Mouse (Mus musculus) liver, adult (tissue): ENCODE measurements around the gene Heatr5b.

ENCODE experiments used
- GATA4 ChIP-seq: IDR thresholded peaks from 2 replicates; pipeline ENCODE4 v1.6.1; 2014; ENCODE audit warnings: mild to moderate bottlenecking, low read length; ENCODE audit not compliant: insufficient replicate concordance

Gene Heatr5b

DNA sequence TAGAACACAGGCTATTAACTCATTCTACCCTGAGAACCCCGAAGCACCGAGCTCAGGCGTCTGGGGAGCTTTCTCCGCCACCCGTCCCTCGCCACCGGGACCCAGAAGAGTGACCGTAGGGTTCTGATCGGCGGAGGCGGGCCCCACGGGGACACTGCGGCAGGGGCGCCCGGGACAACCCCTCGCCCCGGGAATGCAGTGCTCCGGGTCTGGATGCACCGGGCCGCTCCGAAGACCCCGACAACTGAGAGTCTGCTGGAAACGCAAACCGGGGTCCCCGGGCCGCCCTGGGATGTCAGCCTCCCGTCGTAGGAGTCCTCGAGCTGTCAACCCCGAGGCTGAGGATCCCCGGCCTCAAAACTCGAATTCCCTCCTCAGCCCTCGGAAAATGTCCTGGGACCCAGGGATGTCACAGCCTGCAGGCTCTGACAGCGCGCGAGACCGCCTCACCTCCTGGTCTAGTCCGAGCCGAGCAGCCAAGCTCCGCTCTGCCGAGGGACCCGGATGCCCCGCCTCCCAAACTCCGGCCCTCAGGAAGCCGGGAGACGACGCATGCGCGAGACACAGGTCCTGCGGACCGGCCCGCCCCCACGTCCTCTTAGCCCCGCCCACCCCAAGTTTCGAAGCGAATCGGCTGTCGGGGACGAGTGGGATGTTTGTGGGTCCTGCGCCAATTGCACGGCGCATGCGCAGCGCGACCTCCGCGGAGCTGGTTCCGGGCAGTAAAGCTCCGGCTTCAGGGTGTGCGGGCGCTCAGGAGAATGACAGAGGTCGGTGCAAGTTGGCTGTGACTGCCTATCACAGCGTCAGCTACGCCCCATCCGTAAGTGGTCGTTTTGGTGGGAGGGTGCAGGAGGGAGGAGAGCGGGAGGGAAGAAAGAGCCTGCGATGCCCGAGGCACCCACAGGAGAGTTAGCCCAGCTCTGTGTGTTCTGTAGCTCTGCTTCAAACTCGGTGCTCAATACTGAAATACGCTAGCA is at the start of gene Heatr5b, which contains the start of gene Gpatch11:
Gene Heatr5b (minus strand): TSS at position 509 of the 980 bp plus-strand sequence.
Gene Gpatch11 (plus strand): TSS at position 712 of the 980 bp plus-strand sequence.
- TF ChIP-seq GATA4, result no peak

DNA sequence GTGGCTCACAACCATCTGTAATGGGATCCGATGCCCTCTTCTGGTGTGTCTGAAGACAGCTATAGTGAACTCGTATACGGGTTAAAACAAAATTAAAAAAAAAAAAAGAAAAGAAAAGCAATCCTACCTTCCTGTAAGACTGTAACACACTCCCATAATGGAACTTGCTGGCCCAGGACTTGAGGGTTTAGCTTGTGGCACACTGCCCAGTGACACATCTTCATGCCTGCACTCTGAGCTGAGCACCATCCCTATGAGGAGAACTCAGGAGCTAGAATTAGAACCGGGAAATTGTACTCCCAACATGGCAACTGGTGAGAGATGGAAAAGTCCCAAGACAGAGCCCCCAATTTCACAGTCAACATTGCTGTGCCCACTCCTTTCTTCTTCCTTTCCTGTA is 48.1 kb upstream of the Heatr5b start:
- TF ChIP-seq GATA4, result no peak

DNA sequence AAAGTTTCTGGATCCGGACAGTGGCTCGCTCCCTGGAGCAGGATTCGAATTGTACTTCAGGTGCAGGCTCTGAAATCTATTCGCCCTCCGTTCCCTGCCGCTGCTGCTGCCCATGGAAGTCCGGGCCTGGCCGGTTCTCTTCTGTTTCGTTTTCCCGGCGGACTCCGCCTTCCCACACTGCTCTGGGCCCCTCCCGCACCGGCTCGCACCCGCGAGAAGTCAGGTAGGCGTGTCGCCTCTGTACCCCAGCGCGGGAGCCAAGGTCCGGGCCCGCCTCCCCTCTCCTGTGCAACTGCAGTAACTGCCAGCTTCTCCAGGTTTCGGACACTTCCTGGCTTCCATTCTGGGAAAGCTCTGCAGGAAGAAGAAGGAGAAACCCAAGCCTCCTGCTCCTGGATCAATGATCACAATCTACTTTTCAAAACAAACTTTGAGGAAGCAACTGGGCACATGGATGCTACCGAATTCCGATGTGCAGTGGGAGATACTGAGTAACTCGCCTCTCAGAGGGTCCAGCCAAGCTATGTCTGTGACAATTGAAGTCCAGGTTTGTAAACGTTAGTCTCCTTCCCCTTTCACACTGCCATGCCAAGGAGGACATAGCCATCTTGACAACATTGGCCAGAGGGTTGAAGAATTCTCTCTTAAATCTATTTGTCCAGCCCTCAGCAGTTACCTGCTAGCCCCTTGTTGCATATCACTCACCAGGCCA is 47.4 kb upstream of the Heatr5b start, which contains the start of gene Eif2ak2:
Gene Eif2ak2 (minus strand): TSS at position 173 of the 712 bp plus-strand sequence.
- peak; percentile 27; the same call in 1 of the 2 replicates for TF ChIP-seq GATA4

DNA sequence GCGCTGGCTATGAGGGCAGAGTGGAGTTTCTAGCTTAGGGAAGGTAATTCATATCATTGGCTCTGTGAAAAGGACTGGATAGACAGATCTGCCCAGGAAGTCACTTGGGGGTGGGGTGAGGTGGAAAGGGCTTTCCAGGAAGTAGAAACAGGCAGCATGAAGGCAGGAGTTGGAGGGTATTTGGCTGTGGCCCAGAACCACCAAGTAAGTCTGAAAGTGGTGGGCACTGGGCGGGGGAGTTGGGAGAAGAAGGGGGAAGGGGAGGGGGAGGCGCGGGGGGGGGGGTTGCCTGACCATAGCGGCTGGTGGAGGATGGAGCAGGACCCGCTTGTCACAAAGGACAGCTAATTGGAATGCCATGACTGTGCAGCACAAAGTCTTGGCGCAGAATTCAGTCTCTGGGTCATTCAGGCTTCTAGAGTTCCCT is 46.7 kb upstream of the Heatr5b start:
- TF ChIP-seq GATA4, result no peak

DNA sequence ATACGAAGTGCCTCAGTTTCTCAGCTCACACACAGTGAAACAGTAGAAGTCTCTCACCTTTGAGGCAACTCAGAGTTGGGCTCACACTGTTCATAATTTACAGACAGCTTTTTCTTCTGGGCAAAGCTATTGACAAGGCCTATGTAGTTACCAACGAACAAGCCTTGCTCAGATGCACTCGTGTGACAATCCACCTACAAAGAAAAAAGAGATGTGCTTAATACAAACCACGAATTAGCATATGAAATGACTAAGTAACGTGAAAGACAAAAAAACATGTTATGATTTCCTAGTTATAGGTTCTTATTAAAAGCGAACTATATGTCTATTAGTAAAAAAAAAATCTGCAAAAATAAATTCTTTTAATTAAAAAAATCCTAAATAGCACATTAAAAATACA is 38.7 kb upstream of the Heatr5b start:
- TF ChIP-seq GATA4, result no peak

DNA sequence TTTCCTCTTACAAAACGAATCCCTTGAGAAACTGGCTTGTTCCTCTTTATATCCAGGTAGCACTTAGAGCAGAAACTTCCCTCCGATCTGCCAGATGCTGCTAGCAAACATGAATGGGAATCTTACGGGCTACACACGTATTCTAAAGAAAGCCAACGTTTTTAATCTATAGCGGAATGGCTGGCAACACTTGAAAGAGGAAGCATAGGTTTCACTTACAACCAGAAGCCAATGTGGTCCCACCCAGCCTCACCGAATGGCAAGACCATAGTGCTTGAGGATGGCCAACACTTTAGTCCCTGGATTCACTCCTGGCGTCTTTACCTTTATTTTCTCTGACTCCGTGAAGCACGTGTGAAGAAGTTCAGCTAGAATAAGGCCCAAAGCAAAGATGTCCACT is 21.1 kb upstream of the Heatr5b start:
- no peak for TF ChIP-seq GATA4

DNA sequence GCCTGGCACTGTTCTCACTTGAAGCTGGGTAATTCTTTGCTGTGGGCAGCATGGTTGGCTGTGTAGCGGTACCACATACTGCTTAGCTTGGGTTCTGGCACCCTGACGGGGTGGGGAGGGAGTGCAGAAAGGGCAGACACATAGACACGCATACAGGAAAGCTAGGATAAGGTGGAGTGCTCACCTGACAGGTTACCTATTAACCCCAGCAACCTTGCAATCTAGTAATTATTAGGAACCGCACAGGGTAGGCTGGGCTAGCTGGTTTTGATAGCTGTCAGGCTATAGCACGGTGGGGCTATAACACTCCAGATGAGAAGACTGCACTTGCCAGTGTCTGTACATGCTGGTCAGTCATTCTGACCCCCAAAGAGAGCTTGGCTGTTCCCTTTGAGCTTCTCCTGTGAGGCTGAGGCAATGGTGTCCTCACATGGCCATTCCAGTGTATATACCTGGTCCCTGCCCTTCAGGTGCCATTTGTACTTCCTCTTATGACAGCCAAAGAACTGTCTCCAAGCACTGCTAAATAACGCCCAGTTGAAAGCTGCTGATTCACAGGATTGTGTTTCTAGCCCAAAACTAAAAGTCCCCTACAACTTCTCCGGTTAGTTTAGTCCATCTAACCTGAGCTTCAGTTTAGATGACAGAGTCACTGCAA is 7.2 kb upstream of the Heatr5b start:
- no peak for TF ChIP-seq GATA4

DNA sequence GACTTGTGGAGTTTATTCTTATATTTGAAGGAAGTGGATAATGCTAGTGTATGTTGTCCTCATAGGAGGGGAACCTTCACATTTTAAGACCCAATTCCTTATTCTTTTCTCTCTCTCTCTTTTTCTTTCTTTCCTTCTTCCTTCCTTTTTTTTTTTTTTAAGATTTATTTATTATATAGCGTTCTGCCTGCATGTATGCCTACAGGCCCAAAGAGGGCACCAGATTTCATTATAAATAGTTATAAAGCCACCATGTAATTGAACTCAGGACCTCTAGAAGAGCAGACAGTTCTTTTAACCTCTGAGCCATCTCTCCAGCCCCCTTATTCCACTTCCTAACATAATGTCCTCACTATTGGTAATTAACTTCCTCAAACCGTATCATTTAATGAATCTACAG is 892 bp upstream of the Heatr5b start:
- TF ChIP-seq GATA4, result no peak

DNA sequence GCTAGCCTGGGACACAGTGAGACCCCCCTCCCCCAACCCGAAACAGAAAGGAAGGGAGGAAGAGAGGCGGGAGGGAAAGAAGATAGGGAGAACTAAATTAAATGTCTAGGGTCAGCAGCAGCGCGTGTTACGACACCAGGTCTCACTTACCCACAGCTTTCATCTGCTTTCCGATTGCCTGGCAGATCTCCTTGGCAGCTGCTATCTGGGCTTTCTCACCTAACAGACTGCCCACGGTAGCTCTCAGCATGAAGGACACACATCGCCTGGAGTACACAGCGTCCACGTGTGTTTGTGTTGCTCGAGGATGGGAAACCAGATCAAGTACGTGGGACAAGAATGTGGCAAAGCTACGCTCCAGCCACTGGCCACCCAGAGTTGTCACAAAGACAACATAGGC is 10.8 kb downstream of the Heatr5b start:
- no peak for TF ChIP-seq GATA4

DNA sequence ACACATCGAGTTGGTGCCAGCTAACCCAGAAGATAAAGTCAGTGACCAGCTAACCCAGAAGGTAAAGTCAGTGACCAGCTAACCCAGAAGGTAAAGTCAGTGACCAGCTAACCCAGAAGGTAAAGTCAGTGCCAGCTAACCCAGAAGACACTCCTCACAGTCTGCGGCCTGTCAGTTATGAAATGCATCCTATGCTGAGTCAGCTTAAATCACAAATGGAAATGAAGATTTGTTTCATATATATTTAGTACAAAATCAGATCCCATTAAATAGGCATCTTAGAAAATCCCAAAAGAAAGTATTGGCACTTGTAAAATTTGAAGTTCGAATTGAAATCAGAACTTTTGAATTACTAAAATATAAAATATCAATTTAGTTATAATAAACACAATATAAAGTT is 25.6 kb downstream of the Heatr5b start:
- no peak for TF ChIP-seq GATA4

DNA sequence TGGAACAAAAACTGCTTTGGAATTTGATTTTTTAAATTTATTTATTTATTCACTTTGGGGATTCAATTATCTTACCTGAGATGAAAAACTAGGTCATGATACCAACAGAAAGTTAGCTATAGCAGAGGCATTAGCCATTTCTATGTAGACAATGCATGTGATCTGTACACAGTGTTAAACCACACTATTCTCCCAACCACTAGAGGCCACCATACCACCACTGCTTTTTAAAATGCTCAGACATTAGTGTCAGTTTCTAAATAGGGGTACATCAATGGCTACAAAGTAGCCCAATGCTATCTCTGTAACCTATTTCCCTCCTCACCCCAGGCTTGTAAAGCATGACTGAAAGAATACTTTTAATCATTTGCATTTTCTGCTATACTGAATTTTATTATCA is 26.1 kb downstream of the Heatr5b start:
- TF ChIP-seq GATA4, result no peak

DNA sequence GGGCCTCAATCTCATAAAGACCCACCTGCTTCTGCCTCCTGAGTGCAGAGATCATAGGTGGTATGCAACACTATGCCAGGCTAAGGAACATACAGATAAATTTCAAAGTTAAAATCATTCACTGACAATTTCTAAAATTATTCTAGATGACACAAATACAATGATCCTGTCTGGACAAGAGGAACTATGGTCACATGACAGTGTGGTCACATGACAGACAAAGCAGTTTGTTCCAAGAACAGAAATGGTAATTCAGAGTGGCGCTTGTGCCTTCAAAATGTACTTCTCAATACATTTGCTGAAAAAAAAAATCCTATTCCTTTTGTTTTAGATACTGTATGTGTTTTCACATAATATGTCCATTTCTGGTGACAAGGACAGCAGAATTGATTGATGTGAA is 37.9 kb downstream of the Heatr5b start:
- no peak for TF ChIP-seq GATA4

DNA sequence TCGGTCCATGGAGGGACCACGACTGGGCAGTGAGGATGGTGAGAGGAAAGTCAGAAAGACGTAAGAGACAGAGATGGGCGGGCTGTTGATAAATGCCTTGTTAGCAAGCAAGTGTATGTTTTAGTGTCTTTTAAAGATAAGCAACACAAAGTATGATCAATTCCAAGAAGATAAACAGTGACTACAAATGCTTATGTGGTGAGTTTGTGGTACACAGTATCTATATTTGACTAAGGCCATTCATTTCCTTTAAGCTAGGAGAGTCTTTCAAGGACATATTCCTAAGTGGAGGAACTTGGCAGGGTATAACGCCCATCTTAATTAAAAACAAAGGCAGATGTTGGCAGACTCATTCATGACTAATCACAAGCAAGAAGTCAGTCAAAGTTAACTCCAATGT is 40.8 kb downstream of the Heatr5b start:
- no peak for TF ChIP-seq GATA4

DNA sequence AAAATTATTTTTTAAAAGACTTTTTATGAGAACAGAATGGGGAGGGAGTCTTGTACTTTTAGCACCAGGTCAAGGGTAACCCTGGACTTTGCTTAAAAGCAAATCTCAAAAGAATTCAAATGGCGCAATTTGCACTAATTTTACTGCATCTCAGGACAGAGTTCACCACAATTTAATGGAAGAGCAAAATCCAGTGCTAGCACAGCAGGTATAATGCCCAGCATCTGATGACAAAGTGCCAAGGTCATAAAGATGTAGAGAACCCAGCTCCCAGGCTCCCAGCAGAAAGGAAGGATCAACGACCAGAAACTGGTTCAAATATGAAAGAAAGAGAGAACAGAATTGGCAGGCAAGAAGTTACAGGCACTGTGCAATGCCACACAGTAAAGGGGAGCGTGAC is 43.0 kb downstream of the Heatr5b start:
- TF ChIP-seq GATA4, result no peak

DNA sequence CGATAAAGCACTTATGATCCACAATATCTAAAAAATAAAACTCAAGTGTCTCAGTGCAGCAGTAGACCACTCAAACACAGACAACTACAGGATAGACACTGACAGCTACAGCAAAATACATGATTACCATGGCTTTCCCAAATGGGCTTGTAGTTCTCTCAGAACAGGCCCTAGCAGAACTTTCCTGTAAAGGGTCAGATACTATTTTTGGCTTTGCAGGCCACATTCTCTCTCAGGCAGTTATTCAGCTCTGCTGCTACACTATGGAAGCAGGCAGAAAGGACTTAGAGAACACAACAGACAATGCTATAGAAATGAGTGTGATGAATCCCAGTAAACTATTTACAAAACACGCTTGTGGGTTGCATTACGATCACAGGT is 43.5 kb downstream of the Heatr5b start:
- TF ChIP-seq GATA4, result no peak

DNA sequence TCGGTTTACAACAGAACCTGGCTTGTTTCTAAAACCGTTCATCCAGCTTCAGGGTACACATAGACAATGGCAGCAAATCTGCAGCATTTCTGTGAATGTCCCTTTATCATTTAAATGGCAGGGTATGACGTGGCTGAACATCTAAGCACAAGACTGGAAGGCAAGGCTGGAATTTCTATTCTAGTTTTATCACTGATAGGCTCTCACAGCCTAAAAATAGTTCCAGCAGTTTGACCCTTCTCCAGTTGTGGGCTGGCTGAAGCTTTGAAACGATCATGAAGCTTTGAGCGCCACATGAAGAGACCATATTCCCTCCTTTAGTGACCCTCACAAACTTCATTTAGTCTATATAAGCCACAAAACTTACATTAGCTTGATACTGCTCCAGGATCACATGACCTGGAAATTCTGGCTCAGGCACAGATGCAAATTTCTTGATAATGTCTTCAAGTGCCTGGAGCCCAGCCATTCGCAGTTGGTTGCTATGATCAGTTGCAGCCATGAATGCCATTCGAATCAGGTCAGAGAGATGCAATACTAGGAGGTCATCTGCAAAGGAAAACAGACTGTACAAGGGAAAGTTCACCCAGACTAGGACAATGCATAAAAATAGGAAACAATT is 44.0 kb downstream of the Heatr5b start:
- TF ChIP-seq GATA4, result no peak

DNA sequence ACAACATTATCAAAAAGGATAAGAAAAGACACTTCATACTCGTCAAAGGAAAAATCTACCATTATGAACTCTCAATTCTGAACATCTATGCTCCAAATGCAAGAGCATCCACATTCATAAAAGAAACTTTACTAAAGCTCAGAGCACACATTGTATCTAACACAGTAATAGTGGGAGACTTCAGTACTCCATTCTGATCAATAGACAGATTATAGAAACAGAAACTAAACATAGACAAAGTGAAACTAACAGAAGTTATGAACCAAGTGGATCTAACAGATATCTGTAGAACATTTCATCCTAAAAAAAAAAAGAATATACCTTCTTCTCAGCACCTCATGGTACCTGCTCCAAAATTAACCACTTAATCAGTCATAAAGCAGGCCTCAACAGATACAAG is 56.4 kb downstream of the Heatr5b start:
- TF ChIP-seq GATA4, result no peak
